In genomic region chr4:128884711-128885095, GRCm38 (mm10) we compare ENCODE assay signal across 8 mouse cellular contexts. TPM values are rescaled to one million over a fixed set of nuclear protein-coding genes. Genes with fewer than 3 reads are reported as not detected.
DNase-seq lines count a peak whose midpoint lies in the region; ATAC-seq and TF ChIP-seq lines count a peak whose summit lies in the region.

No protein-coding gene starts in this region.

- peaks cover 5% of the 10 kb centered on the region for H3K9me3 ChIP-seq in heart, embryonic 13.5 days
- H3K9me3 ChIP-seq in hindbrain, embryonic 15.5 days: no peaks in the 10 kb centered on the region
- H3K9me3 ChIP-seq in midbrain, embryonic 13.5 days: no peaks in the 10 kb centered on the region

- H3K27me3 ChIP-seq in heart, embryonic 13.5 days (replicated peaks): peaks cover 12% of the 10 kb centered on the region
- no peaks in the 10 kb centered on the region for H3K27me3 ChIP-seq in hindbrain, embryonic 15.5 days
- peaks cover 6% of the 10 kb centered on the region; the same call in 1 of the 2 replicates for H3K27me3 ChIP-seq in midbrain, embryonic 13.5 days

- H3K9ac ChIP-seq in heart, embryonic 13.5 days: peak overlapping the region; percentile 85; the same call in 1 of the 2 replicates
- peak overlapping the region; percentile 73 for H3K9ac ChIP-seq in hindbrain, embryonic 15.5 days
- H3K9ac ChIP-seq in midbrain, embryonic 13.5 days (replicated peaks): peak overlapping the region; percentile 89

- H3K27ac ChIP-seq in heart, embryonic 13.5 days (replicated peaks): no peak overlapping the region
- H3K27ac ChIP-seq in cortical plate, adult 2 months (ENCODE audit: insufficient read depth, low read length): no peak overlapping the region
- H3K27ac ChIP-seq in hindbrain, embryonic 15.5 days (replicated peaks): peak overlapping the region; percentile 86
- peak overlapping the region; percentile 86 for H3K27ac ChIP-seq in midbrain, embryonic 13.5 days

- H3K4me3 ChIP-seq in heart, embryonic 13.5 days: peak overlapping the region; percentile 81
- H3K4me3 ChIP-seq in cortical plate, adult 2 months (ENCODE audit: insufficient read depth, low read length): peak overlapping the region; percentile 76
- H3K4me3 ChIP-seq in hindbrain, embryonic 15.5 days: peak overlapping the region; percentile 64
- H3K4me3 ChIP-seq in midbrain, embryonic 13.5 days (replicated peaks): peak overlapping the region; percentile 77

- no peak for ATAC-seq in heart, embryonic 13.5 days (ENCODE audit: extremely low read depth, insufficient number of reproducible peaks, low FRiP score, low TSS enrichment)
- ATAC-seq in hindbrain, embryonic 15.5 days (ENCODE audit: low FRiP score, low read depth): no peak
- ATAC-seq in midbrain, embryonic 13.5 days: peak; percentile 35

- H3K4me2 ChIP-seq in heart, embryonic 13.5 days: peak overlapping the region; percentile 100
- H3K4me2 ChIP-seq in hindbrain, embryonic 15.5 days: peak overlapping the region; percentile 70
- peak overlapping the region; percentile 95 for H3K4me2 ChIP-seq in midbrain, embryonic 13.5 days (replicated peaks)

- H3K36me3 ChIP-seq in heart, embryonic 13.5 days: peaks cover 9% of the 10 kb centered on the region
- no peaks in the 10 kb centered on the region for H3K36me3 ChIP-seq in hindbrain, embryonic 15.5 days
- H3K36me3 ChIP-seq in midbrain, embryonic 13.5 days: no peaks in the 10 kb centered on the region

- intact Hi-C loops in heart, postnatal 14 days (cut with DNase I): no loop called here

- no peak for DNase-seq in heart, postnatal 14 days
- DNase-seq in layer of hippocampus, postnatal 14 days (ENCODE audit: low spot score in 2 of 2): no peak
- no peak for DNase-seq in layer of hippocampus, adult 18-20 months (ENCODE audit: low spot score in 2 of 2)
- no peak for DNase-seq in kidney, postnatal 14 days

- no peak for TF ChIP-seq CTCF in cortical plate, adult 2 months (IDR thresholded peaks at IDR 0.05; ENCODE audit: extremely low read depth, insufficient read depth, low read length)

- TF ChIP-seq POLR2A in cortical plate, adult 2 months (IDR thresholded peaks at IDR 0.05; ENCODE audit: extremely low read depth, insufficient read depth, low read length): no peak

- WGBS in heart, embryonic 13.5 days: 59% methylated on average over 5 of the region's 5 CpGs
- 44% methylated on average over 5 of the region's 5 CpGs for WGBS in hindbrain, embryonic 15.5 days
- WGBS in midbrain, embryonic 13.5 days: 64% methylated on average over 5 of the region's 5 CpGs

- H3K4me1 ChIP-seq in heart, embryonic 13.5 days: peaks cover 17% of the 10 kb centered on the region
- no peaks in the 10 kb centered on the region for H3K4me1 ChIP-seq in cortical plate, adult 2 months (ENCODE audit: control insufficient read depth, insufficient read depth, low read length)
- H3K4me1 ChIP-seq in hindbrain, embryonic 15.5 days (replicated peaks): peaks cover 48% of the 10 kb centered on the region
- H3K4me1 ChIP-seq in midbrain, embryonic 13.5 days (replicated peaks): peaks cover 49% of the 10 kb centered on the region

RNA-seq across cellular contexts. Expression of gene Trim62, which starts 1.3 kb away (rescaled TPM):
- 2.8 and 2.9 TPM in 2 replicates for polyA plus RNA-seq in heart, embryonic 13.5 days (2015; fragmentation: Nextera tagmentation; extraction: Ambion mirVana)
- total RNA-seq in heart, postnatal 14 days (2021): 1 to 10 TPM; 2.0 to 2.2 TPM
- polyA plus RNA-seq in cortical plate, adult 2 months (2012; rRNA removed): 10.7 and 11.2 TPM in 2 replicates
- 24.6 and 28.4 TPM in 2 replicates for polyA plus RNA-seq in hindbrain, embryonic 15.5 days (2015; fragmentation: Nextera tagmentation; extraction: Ambion mirVana)
- 11.3 and 15.9 TPM in 2 replicates for polyA plus RNA-seq in midbrain, embryonic 13.5 days (2015; fragmentation: Nextera tagmentation; extraction: Ambion mirVana)
- 10 to 100 TPM; 17.8 to 19.5 TPM for total RNA-seq in layer of hippocampus, postnatal 14 days (2021)
- total RNA-seq in layer of hippocampus, adult 18-20 months (2021): 10 to 100 TPM; 14.8 to 15.6 TPM

Comparison
In these comparisons a context has a peak if more than half of its experiments do, and no peak if none do; other contexts are left out.
1. H3K27ac ChIP-seq: peak in hindbrain, embryonic 15.5 days (single experiment) and midbrain, embryonic 13.5 days (single experiment); none in heart, embryonic 13.5 days (single experiment) and cortical plate, adult 2 months (single experiment).
2. Peak in every context shown above with its lines, with median percentiles within 50 percentile points of each other: H3K4me2 ChIP-seq, H3K4me3 ChIP-seq and H3K9ac ChIP-seq.